Mouse (Mus musculus): ENCODE measurements at regions not wholly inside any gene's neighbourhood (a gene's known extent, or its start where the extent isn't known, plus 50 kb on each side); places are given as distances from the start of the nearest gene placed in this dataset.

DNA sequence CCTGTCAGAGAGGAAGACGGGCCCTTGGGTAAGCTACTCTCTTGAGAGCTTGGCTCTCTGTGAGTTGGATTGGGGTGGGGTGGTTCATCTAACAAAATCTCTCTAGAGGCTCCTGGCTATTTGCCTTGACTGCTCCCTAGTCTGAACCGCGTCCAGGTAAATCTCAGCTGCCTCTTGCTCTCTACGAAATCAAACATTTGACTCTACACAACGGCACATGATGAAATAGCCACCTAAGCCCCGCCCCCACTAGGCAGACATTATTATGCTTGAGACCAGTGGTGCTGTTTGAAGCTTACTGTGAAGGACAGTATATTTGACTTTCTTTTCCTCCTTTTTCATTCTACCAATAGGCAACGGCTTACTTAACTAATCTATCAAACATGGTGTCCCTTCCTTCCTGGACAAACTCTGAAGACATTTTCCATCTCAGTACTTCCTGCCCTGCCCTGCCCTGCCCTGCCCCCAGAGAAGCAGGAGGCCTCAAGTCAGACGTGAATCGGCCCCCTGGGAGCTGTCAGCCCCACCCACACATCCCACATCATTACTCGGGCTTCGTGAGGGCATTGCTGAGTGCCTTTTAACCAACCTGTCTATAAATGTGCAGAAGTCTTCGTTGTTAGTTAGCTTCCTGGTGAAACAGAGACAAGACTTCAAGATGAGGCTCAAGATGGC is 103.4 kb upstream of the Rreb1 start:
- DNase-seq, result peak; percentile 57
- WGBS, result 48% methylated on average over 12 of the region's 12 CpGs

DNA sequence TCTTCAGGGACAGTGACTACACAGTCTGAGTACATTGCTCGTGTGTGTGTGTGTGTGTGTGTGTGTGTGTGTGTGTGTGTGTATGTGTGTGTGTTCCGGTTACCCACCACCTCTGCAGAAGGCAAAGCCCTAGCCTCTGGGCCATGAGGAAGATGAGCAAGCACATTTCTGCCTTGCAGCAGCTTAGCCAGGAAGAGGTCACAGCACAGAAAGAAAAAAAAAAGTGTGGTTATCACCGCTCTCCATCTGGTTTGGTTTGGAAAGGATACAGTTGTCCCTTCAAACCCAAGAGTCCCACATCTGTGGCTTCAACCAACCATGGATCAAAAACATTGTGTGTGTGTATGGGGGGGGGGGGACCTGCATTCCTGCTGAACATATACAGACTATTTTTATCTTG is 102.5 kb upstream of the Rreb1 start:
- Histone ChIP-seq H3K4me3 (replicated peaks; ENCODE audit: extremely low read depth, low read depth, low read length) (no peak overlapping the region), H3K4me1 (ENCODE audit: control insufficient read depth, insufficient read depth, low read length) (no peaks in the 10 kb centered on the region)
- WGBS, result 71% methylated on average over 3 of the region's 3 CpGs
- no peak for DNase-seq
- no peak for TF ChIP-seq CTCF (IDR thresholded peaks at IDR 0.05; ENCODE audit: insufficient read depth, low read length)
- no peak for TF ChIP-seq POLR2A (IDR thresholded peaks at IDR 0.05; ENCODE audit: borderline replicate concordance, extremely low read depth, low read depth, low read length)

More for the DNA sequence above, 103.4 kb upstream of the Rreb1 start:
- Histone ChIP-seq H3K4me1 (ENCODE audit: control insufficient read depth, insufficient read depth, low read length) (no peaks in the 10 kb centered on the region), H3K4me3 (replicated peaks; ENCODE audit: extremely low read depth, low read depth, low read length) (no peak overlapping the region)
- TF ChIP-seq POLR2A (IDR thresholded peaks at IDR 0.05; ENCODE audit: borderline replicate concordance, extremely low read depth, low read depth, low read length) (no peak), CTCF (IDR thresholded peaks at IDR 0.05; ENCODE audit: insufficient read depth, low read length) (no peak)

DNA sequence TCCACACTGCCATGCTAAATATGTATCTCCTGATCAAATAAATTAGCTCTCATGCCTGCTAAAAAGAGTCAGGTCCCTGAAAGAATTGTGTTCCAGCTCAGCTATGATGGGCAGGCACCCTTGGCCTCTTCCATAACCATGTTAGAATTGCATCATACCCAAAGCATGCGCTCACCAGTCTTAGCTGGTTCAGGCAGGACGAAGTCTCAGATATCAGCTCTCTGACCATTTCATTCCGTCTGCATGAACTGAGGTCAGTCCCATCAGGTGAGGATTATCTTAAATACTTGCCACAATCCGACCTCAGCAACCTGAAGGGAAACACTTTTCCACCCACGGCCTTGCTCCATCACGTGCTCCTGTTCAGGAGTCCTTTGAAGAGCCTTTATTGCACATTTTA is 101.3 kb upstream of the Rreb1 start:
- Histone ChIP-seq H3K4me3 (replicated peaks; ENCODE audit: extremely low read depth, low read depth, low read length) (no peak overlapping the region), H3K4me1 (ENCODE audit: control insufficient read depth, insufficient read depth, low read length) (no peaks in the 10 kb centered on the region)
- WGBS, result 71% methylated on average over 6 of the region's 6 CpGs
- no peak for DNase-seq
- TF ChIP-seq POLR2A (IDR thresholded peaks at IDR 0.05; ENCODE audit: borderline replicate concordance, extremely low read depth, low read depth, low read length) (no peak), CTCF (IDR thresholded peaks at IDR 0.05; ENCODE audit: insufficient read depth, low read length) (no peak)

DNA sequence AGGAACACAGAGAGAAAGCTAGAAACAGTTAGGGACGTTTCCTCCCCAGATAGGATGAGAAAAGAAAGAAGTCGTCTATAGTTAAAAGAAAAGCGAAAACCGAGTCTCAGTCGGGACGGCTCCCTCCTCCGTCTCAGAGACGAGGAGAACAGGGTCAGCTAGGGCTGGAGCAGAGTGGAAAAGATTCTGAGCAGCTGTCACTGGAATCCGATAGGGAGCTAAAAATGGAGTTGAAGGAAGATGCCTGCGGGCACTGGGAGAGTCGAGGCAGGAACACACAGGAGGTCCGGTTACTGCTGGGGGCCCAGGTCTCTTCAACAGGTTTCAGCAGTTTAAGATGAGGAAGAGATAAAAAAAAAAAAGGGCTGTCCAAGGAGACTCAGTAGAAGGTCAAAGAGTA is 99.9 kb upstream of the Rreb1 start:
- Histone ChIP-seq H3K4me1 (ENCODE audit: control insufficient read depth, insufficient read depth, low read length) (no peaks in the 10 kb centered on the region), H3K4me3 (replicated peaks; ENCODE audit: extremely low read depth, low read depth, low read length) (no peak overlapping the region)
- DNase-seq, result no peak
- TF ChIP-seq CTCF (IDR thresholded peaks at IDR 0.05; ENCODE audit: insufficient read depth, low read length) (no peak), POLR2A (IDR thresholded peaks at IDR 0.05; ENCODE audit: borderline replicate concordance, extremely low read depth, low read depth, low read length) (no peak)
- WGBS, result 64% methylated on average over 12 of the region's 12 CpGs

DNA sequence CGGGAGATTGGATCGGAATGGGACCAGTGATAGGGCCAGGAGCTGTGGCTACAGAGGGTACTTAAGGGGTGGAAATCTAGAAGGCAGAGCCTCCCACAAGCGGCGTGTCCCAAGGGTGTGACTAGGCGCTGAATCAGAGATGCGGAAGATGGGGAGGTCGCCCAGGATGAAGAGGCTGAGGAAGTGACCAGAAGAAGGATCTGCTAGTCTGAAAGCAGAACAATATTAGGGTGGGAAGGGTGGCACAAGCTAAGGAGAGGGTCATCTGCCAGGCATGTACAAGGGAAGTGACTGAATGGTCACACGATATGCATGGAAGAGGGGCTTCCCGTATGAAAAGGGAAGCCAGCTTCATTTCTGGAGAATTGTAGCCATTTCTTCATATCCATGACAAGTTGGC is 99.4 kb upstream of the Rreb1 start:
- no peak overlapping the region for H3K4me3 ChIP-seq (replicated peaks; ENCODE audit: extremely low read depth, low read depth, low read length)
- WGBS, result 78% methylated on average over 9 of the region's 9 CpGs

DNA sequence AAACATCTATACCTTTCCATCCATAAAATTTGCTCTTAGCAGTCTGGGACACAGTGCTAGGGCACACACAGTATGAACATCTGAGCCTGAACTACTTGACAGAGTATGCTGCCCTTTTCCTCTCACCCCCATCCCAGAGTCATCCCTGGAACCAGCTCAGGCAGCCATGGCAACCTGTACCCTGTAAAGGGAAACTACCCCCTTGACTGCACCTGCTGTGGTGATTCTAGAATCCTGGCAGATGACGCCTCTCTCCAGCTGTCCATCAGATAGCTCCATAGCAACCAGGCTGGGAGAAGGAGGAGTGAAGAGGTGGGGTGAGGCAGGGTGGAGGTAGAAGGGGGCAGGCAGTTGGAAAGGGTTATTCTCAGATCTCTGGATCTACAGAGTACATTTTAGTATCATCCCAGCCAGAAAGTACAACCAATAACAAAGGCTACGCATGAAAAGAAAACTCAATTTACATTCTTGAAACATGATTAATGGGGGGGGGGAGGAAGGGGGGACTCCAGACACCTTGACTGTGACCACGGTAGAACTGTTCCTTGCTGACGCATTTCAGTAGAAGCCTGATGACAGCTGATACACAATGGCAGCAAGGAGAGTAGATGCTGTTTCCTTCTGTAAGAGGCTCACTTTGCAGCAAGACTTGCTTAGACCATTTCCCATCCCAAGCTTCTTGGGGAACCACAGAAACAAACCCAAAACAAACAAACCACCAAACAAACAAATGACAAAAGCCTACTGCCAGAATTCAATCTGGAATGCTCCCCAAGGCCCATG is 97.2 kb upstream of the Rreb1 start:
- TF ChIP-seq POLR2A (IDR thresholded peaks at IDR 0.05; ENCODE audit: borderline replicate concordance, extremely low read depth, low read depth, low read length) (no peak), CTCF (IDR thresholded peaks at IDR 0.05; ENCODE audit: insufficient read depth, low read length) (no peak)
- WGBS, result 55% methylated on average over 4 of the region's 4 CpGs
- H3K4me3 ChIP-seq (replicated peaks; ENCODE audit: extremely low read depth, low read depth, low read length), result no peak overlapping the region
- no peak for DNase-seq
- no peaks in the 10 kb centered on the region for H3K4me1 ChIP-seq (ENCODE audit: control insufficient read depth, insufficient read depth, low read length)

More for the DNA sequence above, 99.4 kb upstream of the Rreb1 start:
- H3K4me1 ChIP-seq (ENCODE audit: control insufficient read depth, insufficient read depth, low read length), result no peaks in the 10 kb centered on the region
- DNase-seq, result no peak
- TF ChIP-seq POLR2A (IDR thresholded peaks at IDR 0.05; ENCODE audit: borderline replicate concordance, extremely low read depth, low read depth, low read length), result no peak
- no peak for TF ChIP-seq CTCF (IDR thresholded peaks at IDR 0.05; ENCODE audit: insufficient read depth, low read length)

DNA sequence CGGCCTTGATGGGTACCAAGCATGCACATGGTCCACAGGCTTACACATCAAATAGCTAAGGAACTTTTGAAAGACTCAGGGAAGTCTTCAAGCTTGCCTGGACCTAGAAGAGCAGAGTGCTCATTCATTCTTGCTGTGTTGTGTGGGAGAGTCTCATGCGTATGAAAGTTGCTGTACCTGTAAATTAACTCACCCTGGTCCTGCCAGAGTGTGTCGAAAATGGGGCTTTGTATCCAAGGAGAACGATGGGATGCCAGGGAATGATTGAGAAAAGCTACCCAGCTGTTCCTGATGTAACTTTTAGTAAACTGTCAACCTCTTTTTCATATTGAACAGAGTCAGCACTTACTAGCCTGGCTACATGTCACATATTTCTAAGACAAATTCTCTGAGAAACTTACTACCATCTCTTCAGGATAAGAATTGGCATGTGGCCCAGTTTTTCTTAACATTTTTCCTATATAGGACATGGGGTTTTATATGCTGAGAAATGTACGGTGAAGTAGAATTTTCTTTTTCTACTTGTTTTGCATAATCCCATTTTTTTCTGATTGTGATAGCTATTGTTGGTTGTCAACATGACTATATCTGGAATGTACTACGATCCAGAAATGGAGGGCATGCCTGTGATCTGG is 95.0 kb upstream of the Rreb1 start:
- TF ChIP-seq CTCF (IDR thresholded peaks at IDR 0.05; ENCODE audit: insufficient read depth, low read length) (no peak), POLR2A (IDR thresholded peaks at IDR 0.05; ENCODE audit: borderline replicate concordance, extremely low read depth, low read depth, low read length) (no peak)
- Histone ChIP-seq H3K4me3 (replicated peaks; ENCODE audit: extremely low read depth, low read depth, low read length) (no peak overlapping the region), H3K4me1 (ENCODE audit: control insufficient read depth, insufficient read depth, low read length) (no peaks in the 10 kb centered on the region)
- DNase-seq, result no peak
- WGBS, result 74% methylated on average over 6 of the region's 6 CpGs

DNA sequence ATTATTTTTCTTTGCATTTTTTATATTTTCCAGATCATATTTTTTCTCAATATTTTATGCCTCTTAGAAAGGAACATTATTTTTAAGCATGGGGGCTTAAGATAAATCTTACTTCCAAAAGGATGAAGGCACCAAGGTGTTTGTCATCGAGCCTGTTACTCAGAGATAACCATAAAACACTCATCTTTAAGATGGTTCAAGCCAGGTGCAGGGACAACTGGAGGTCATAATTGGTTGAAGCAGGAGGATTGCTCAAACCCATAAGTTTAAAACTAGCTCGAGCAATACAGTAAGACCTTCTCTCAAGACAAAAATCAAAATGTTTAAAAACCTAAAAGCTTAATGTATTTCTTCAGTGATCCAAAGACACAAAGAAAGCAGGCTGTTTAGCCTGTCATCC is 92.6 kb upstream of the Rreb1 start:
- Histone ChIP-seq H3K4me3 (replicated peaks; ENCODE audit: extremely low read depth, low read depth, low read length) (no peak overlapping the region), H3K4me1 (ENCODE audit: control insufficient read depth, insufficient read depth, low read length) (no peaks in the 10 kb centered on the region)
- no peak for TF ChIP-seq POLR2A (IDR thresholded peaks at IDR 0.05; ENCODE audit: borderline replicate concordance, extremely low read depth, low read depth, low read length)
- no peak for TF ChIP-seq CTCF (IDR thresholded peaks at IDR 0.05; ENCODE audit: insufficient read depth, low read length)
- WGBS, result 76% methylated on average over 2 of the region's 2 CpGs
- no peak for DNase-seq

DNA sequence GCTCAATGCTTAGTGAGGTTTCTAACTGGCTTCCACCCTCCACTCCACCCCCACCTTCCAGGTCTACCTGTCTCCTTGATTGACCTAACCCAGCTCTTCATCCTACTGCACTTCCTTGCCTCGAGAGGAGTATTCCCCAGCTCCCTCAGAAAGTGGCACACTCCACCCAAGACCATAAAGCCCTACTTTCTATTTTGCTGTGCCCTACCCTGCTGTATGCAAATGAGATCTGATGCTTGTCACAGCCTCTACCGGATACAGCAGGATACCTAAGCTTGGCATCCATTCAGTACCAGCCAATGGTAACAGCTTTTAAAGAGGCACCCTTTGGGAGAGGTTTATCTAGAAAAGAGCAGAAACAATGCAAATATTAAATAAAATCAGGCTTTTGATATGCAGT is 92.1 kb upstream of the Rreb1 start:
- TF ChIP-seq CTCF (IDR thresholded peaks at IDR 0.05; ENCODE audit: insufficient read depth, low read length), result no peak
- TF ChIP-seq POLR2A (IDR thresholded peaks at IDR 0.05; ENCODE audit: borderline replicate concordance, extremely low read depth, low read depth, low read length), result no peak
- WGBS, result 48% methylated on average over 2 of the region's 2 CpGs

More for the DNA sequence above, 92.1 kb upstream of the Rreb1 start:
- no peak overlapping the region for H3K4me3 ChIP-seq (replicated peaks; ENCODE audit: extremely low read depth, low read depth, low read length)
- DNase-seq, result no peak
- no peaks in the 10 kb centered on the region for H3K4me1 ChIP-seq (ENCODE audit: control insufficient read depth, insufficient read depth, low read length)

Measured in lung, adult 2 months (tissue).